Mouse (Mus musculus) C2C12 (cell line): ENCODE data around the gene Mybpc3.

ENCODE experiments used
- CTCF ChIP-seq: IDR thresholded peaks from one replicate; pipeline ENCODE4 v1.5.1; 2011; ENCODE audit not compliant: control insufficient read depth, insufficient read depth, insufficient read length
- MAX ChIP-seq: IDR thresholded peaks from one replicate; pipeline ENCODE4 v1.6.1; 2011; ENCODE audit warnings: mild to moderate bottlenecking, control low read depth
- MYOD1 ChIP-seq: IDR thresholded peaks from one replicate; pipeline ENCODE4 v1.6.1; 2011; ENCODE audit warnings: low read depth; ENCODE audit not compliant: control insufficient read depth, insufficient read length
- MYOG ChIP-seq: IDR thresholded peaks from one replicate; pipeline ENCODE4 v1.6.1; 2011; ENCODE audit not compliant: control insufficient read depth, insufficient read length; ENCODE audit errors: extremely low read depth
- USF1 ChIP-seq: IDR thresholded peaks from one replicate; pipeline ENCODE4 v1.6.1; 2011; ENCODE audit warnings: low read depth, mild to moderate bottlenecking, control low read depth, moderate library complexity

- TF ChIP-seq USF1 (no peak), CTCF (no peak), MAX (no peak), MYOG (no peak), MYOD1 (no peak)
These were observed 27.7 kb upstream of the Mybpc3 start for GRCm38 (mm10) chr2:91090208-91090607.
